Mouse (Mus musculus): ENCODE measurements at regions not wholly inside any gene's neighbourhood (a gene's known extent, or its start where the extent isn't known, plus 50 kb on each side); places are given as distances from the start of the nearest gene placed in this dataset.

- DNase-seq: peak; percentile 87
Observed at GRCm38 (mm10) chr8:34622177-34623114, 510.9 kb upstream of the Gm10131 start.

- DNase-seq: peak; percentile 0
Observed at GRCm38 (mm10) chr8:34618046-34618445, 506.5 kb upstream of the Gm10131 start.

DNA sequence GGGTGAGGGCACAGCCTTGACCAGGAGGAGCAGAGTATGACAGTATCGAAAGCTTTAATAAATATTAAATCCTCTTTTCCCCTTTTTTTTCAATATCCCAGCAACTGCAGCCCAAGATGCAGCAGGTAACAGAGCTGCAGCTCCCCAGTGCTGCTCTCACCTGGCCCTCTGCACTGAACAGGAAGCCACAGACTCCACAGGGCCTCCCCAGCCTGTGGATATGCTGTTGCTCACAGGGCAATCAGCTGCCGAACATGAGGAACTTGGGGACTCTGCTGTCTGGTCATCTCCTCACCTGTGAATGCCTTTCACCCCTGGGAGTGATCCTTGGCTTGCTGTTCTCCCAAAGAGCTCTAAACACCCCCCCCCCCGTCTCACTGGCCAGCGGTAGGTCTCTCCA, 503.4 kb upstream of the Gm10131 start:
- peak; percentile 50 for DNase-seq

- peak; percentile 98 for DNase-seq
Observed at GRCm38 (mm10) chr8:34614031-34614526, 502.5 kb upstream of the Gm10131 start.

GRCm38 (mm10) chr8:34613138-34613537, 501.6 kb upstream of the Gm10131 start:
- peak; percentile 63 for DNase-seq

DNA sequence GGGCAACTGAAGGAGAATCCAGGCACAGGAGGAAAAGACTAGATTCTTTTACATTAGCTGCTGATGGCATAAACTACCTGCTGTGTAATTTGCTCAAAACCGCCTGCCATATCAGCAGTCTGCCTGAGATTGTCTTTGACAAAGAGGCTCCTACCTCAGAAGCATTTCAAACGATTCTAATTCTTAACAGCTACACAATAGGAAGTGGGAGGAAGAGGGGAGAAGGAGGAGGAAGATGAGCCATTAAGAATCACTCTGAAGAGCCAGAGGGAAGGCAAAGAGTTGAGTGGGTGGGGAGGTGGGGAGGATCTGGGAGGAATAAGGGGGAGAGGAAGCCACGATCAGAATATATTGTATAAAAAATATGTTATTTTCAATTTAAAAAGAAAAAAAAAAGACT, 500.9 kb upstream of the Gm10131 start:
- DNase-seq: peak; percentile 0

- DNase-seq: peak; percentile 5
Observed at GRCm38 (mm10) chr8:34610186-34610585, 498.6 kb upstream of the Gm10131 start.

GRCm38 (mm10) chr8:34607426-34607825, 495.9 kb upstream of the Gm10131 start:
- peak; percentile 1 for DNase-seq

DNA sequence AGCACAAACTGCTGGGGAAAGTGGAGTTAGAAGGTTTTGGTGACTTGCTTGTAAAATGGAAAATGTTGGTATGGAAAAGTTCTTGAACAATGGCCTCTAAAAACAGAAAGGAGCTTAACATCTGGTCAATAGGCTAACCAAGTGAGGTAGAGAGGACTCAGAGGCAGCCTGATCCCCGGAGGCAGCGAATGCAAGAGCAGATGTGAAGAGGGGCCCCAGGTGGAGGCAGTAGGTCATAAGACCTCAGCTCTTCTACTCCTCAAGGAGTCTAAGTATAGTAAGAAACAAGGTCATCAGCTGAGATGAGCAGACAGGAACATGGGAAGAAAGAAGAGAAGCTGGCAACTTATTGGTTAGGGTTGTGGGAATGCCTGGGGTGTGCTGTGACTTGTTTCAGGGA, 493.5 kb upstream of the Gm10131 start:
- no peak for DNase-seq

GRCm38 (mm10) chr8:34604581-34604980, 493.0 kb upstream of the Gm10131 start:
- no peak for DNase-seq

DNA sequence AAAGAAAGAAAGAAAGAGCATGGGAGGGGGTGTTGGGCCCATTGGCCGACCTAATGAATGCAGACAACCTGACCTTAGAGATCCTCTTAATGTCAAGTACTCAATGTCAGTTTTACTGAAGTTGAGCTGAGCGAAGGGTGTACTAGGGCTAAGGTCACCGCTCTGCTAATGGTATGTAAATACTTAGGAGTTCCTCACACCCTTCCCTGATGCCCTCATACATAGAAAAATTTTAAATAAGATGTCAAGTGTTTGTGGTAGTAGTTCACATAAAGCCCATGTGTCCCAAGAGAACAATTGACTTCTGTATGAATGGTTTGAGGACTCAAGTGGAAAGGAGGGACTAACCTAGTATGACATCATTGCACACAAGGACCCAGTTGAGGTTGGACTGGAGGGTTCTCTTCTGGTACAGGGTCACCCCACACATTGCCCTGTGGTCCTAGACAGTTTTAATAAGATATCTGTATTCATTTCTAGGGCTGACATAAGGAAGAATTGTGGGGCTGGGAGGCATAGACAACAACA, 490.0 kb upstream of the Gm10131 start:
- no peak for DNase-seq

DNA sequence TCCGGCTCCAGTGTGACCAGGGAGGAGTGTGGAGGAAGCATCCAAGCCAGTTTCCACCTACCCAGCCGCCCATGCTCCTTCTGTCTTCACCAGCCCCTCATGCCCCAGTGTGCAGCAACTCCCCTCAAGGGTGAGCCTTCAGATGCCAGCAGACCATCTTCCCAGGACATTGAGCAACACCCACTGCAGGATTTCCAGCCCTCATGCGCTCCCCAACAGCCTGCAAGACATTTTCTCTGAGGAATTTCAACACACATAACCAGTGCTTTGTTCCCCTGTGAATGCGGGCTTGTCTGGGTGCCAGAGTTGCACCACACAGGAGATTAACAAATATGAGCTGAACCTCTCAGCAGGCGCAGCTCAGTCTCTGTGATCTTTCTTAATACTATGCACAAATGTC, 489.3 kb upstream of the Gm10131 start:
- peak; percentile 95 for DNase-seq

DNA sequence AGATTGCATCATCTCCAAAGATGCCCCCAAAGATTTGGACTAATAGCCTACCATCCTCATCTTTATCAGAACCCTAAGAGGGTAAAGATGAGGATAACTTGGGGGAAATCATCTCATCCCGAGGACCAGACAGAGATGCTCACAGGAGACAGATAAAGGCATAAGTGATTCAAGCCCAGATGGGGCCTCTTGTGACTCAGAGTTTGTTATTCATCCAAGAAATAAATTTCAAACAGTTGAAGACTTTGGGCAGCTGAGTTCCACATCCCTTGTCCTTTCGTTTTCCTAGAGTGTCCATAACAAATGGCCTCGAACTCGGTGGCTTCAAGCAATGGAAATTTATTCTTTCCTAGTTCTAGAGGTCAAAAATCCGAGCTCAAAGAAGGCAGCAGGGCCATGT, 485.1 kb upstream of the Gm10131 start:
- DNase-seq: no peak

DNA sequence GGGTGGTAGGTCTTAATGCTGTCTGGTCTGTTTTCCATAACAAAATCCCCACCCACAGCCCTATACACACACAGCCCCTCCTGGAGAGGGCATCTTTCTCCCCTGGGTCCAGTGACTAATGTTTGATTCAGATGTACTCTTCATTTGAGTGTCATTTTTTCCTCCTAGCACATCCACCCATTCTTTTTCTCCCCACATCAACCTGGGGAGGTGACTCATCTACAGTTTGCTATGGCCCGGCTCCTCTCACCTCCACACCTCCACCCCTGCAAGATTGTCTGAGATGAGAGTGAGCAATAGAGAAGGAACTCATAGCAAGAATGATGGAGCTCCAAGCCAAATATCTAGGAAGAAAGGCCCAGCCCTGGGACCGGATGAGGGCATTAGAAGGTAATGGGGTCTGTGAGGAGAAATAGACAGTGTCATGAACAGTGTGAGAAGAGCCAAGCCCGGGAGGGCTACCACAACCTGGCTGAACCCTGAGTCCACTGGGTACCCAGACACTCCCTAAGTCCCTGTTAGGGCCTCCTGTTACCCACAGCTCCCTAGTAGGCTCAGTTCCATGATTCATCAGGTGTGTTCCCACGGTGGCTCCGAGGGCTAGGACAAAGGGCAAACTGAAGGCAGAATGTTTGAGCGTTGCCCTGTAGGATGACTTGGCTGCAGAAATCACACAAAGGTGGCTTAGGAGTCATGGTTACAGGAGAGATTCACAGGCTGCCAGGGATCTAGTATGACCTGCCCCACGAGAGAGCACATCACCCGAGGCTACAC, 479.6 kb upstream of the Gm10131 start:
- DNase-seq: no peak

- DNase-seq: no peak
Observed at GRCm38 (mm10) chr8:34578043-34578442, 466.5 kb upstream of the Gm10131 start.

GRCm38 (mm10) chr8:34574009-34574408, 462.5 kb upstream of the Gm10131 start:
- DNase-seq: no peak

GRCm38 (mm10) chr8:34573007-34573881, 461.7 kb upstream of the Gm10131 start:
- DNase-seq: peak; percentile 90

DNA sequence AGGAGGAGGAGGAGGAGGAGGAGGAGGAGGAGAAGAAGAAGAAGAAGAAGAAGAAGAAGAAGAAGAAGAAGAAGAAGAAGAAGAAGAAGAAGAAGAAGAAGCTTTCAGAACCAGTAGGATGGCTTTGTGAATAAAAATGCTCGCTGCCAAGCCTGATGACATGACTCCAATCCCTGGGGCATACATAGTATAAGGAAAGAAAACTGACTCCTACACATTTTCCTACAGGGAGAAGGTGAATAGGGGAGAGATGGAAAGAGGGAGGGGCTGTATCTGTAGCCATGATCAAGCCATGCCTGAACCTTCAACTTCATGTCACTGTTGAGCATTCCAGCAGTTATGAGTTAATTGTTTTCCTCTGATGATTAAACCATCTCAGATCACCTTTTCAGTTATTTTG, 460.2 kb upstream of the Gm10131 start:
- no peak for DNase-seq

DNA sequence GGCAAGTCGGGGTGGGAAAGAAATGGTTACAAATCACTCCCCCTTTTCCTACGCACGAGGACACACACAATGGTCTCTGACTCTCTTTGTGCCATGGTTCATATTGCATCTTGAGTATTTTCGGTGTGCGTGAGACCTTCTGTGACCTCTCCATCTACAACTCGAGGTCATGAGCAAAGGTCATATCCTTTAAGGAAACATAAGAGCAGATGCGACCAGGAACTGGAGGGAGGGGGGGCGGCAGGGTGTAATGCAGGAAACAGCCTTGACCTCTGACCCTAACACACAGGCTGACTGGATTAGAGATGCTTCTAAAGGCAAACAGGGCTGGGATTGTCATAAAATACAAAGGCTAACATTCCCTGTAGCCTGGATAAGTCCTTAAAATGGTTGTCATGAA, 450.7 kb upstream of the Gm10131 start:
- no peak for DNase-seq

DNA sequence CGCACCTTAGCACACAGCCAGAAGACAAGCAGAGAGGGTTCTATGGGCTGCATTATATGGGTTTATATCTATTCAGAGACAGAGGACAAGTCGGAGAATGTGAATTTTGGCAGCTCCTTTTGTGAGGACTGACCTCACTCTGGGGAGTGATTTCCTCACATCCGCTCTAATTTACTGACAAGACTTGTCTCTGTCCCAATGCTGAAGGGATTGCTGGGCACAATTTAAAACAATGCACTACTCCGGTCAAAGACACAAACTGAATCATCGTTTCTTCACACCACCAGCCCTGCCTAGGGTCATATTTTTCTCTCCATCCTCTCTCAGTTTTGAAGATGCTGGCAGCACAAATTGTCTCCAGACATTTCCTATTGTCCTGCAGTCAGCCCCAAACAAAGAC, 438.2 kb upstream of the Gm10131 start:
- no peak for DNase-seq

DNA sequence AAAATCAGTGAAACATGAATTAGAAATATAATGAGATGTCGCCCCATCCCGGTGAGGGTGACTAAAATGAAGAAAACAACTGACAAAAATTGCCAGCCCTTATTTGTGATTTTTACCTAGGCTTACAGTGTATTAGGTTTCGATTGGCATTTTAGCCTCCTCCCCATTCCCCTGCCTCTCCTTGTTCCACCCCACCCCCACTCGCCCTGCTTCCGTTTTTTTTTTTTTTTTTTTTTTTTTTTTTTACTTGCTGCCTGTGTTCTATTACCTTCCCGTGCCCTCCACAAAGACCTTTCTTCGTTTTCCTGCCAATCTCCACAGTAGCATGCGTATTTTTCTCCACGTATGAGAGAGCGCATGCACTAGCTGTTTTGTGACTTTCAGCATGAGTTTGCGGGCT, 435.3 kb upstream of the Gm10131 start:
- no peak for DNase-seq

DNA sequence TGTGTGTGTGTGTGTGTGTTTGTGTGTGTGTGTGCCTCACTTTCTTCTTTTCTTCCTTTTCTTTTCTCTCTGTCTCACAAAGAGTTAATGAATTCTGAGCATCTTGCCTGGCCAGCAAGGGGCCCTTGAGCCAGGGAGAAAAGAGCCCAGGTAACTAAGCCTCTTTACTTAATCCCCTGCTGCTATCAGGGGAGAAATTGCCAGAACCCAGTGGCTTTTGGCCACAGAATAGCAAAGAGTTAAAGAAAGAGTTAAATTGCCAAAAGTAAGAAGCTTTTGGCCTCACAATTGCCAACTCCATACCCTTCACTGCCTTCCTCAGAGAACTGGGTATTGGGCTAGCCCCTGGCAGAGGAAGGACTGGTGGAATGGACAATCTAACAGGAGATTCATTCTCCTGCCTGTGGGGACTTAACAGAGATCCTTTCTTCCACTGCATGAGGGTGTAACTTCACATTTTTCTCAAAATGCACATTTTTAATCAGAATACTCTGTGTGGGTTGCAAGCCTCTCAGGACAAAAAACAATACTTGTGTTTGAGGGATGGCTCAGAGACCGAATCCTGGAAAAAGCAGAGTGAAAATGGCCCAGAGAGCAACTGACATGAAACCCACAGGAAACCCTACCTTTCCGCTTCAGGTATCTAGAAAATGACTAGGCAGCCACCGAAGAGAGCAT, 431.0 kb upstream of the Gm10131 start:
- no peak for DNase-seq
